Mouse (Mus musculus): ENCODE results near the gene Tbcd.

Gene Tbcd

DNA sequence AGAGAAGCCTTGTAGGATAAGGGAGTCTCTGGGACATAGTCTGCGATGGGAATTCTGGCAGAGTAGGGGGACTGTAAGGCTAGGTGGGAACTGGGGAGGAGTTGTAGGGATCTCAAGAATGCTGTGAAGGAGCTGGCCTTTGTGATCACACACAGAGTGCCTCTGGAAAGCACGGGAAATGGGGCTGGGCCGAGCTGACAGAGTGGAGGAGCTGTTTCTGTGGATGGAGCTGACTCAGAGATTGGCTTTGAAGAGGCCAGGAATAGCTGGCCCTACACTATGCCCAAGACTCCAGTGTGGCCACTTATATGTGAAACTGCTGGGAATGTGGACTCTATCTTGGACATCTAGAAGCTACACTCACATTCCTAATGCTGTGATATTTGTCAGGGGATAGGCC lies 84.8 kb downstream of the Tbcd start:
- DNase-seq (ENCODE audit: low spot score), result no peak

DNA sequence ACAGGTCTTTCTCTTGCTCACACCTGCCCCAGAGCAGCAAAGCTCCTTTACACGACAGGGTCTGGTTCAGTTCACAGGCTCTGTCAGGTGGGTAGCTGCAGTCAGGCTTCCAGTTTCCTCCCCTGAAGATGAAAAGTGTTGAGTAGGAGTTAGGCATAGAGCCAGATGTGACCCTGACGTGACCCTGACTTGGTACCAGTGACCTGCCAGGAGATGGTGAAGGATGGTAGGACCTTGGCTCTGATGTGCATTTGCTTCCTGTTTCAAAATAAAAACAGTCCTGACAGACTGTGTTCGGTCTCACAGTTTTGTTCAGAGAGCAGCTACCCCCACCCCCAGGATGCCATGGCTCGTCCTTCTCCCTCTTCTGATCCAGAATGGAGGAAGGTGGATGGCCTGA lies 90.7 kb downstream of the Tbcd start:
- no peak for DNase-seq (ENCODE audit: low spot score)

DNA sequence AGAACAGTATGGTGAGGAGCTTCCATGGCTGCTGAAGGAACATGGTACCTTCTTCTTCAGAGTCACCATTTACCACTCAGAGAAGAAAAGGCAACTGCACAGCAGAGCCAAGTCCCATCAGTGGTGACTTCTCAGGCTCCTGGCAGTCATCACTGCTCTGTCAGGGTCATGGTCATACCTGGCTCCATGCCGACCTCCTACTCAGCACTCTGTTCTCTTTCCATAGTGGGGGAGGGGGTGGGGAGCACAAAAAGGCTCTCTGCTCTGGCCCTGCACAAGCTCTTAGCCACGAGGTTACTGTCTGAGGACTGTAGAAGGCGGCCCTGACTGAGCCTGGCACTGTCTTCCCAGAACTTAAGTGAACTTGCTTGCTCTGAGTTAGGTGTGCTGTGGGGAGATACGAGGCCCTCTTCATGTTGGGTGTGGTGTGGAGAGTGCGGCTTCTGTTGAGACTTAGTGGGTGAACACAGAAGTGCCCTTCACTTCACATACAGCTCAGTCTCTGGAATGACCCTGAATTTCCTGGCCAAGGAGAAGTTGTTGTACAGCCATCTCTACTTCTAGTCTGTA lies 91.6 kb downstream of the Tbcd start:
- no peak for DNase-seq (ENCODE audit: low spot score)

DNA sequence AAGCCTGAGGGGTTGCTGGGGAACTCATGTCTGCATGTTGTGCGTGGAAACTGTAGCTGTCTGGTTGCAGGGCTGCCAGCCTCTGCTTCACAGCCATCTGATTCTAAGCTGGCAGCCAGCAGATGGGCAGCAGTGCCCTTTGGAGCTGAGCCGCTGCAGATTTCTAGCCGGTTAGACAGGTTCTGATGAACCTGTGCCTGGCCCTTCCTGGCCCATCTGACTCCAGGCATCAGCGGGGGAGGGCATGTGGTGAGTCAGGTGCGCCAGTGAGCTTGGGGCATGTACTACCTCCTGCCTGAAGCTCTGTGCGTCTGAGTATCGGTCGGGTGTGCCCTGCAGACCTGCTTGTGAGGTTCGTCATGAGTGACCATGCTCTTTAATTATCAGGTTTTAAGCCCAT lies 92.2 kb downstream of the Tbcd start:
- no peak for DNase-seq (ENCODE audit: low spot score)

DNA sequence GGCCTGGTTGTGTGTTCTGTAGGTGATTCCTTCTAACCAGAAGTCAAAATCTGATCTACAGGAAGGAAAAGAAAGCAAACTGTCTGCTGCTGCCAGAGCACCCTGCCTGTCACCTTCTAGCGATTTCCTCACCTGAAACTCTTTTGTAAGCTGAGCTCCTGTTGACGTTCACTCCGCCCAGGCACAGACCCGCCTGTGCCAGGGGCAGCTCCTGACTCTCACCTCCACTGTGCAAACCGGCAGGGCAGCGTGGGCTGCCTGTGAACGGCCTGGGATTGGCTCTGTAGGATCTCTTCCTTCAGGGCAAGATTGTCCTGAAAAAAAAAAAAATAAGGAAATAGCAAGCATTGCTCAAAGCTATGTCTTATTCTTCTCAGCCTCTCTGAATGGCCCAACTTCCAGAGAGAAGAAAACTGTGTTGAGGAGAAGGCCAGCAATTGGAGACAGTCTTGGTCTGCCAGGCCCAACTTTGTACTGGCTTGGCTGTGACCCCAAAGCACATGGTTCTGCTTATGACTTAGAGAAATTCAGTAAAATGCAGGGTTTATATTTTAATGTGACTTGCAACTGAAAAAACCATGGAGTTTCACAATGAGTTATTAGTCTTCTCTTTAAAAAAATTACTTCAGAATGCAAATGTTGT lies 93.1 kb downstream of the Tbcd start:
- no peak for DNase-seq (ENCODE audit: low spot score)

DNA sequence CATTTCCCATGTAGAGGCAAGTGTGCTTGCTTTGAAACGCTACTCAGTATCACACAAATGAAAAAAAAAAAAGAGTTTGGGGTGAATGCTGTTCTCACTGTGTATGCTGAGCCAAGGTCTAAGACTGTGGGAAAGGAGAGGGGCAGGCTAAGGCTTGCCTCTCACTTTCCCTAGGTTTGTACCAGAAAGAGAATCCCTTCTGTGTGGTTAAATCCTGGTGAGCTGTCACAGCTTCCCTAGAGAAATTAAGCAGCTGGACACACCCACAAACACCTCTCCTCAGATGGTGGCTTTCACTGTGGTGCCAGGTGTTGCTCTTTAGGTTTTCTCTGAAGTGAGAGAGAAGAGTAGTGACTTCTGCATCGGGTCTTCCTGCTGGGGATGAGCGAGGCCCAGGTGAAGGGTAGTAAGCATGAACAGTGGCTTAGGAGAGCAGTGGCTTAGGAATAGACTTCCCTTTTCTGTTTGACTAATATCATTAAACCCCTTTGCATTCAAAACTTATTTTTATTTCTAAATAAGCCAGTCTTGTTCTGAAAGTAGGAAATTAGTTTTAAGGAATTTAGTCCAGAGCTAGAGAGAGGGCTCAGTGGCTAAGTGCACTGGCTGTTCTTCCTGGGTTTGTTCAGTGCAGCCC lies 93.8 kb downstream of the Tbcd start:
- DNase-seq (ENCODE audit: low spot score), result no peak

DNA sequence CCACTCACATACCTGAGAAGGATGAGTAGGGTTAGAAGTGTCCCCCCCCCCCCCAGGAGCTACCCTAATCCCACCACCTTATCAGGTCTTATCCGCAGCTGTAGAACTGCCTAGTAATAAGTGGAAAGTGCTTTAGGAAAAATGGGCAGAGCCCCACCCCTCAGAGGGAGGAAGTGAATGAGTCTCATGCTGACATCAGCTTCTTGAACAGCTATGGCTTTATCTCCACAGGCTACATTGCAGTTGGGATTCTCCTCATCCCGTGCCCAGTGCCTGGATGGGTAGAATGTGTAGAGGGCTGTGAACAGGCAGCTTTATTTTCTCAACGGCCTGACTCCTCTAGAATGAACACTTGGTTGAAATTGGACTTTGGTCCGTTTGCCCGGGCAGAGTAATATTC lies 95.5 kb downstream of the Tbcd start:
- no peak for DNase-seq (ENCODE audit: low spot score)

DNA sequence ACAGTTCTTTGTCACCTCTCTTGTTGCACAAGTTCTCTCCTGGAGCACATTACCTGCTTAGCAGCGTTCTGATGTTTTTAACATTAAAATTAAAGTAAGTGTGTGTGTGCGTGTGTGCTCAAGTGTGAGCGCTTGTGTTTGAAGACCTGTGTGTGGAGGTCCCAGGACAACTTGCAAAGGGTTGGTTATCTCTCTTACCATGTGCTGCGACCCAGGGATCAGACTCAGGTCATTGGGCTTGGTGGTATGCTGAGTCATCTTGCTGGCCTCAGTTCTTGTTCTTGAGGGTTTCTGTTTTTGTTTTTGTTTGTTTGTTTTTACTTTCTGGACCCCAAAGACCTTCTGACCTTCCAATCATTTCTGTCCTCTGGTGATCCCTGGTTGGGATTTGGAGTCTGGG lies 96.2 kb downstream of the Tbcd start:
- peak; percentile 32 for DNase-seq (ENCODE audit: low spot score)

DNA sequence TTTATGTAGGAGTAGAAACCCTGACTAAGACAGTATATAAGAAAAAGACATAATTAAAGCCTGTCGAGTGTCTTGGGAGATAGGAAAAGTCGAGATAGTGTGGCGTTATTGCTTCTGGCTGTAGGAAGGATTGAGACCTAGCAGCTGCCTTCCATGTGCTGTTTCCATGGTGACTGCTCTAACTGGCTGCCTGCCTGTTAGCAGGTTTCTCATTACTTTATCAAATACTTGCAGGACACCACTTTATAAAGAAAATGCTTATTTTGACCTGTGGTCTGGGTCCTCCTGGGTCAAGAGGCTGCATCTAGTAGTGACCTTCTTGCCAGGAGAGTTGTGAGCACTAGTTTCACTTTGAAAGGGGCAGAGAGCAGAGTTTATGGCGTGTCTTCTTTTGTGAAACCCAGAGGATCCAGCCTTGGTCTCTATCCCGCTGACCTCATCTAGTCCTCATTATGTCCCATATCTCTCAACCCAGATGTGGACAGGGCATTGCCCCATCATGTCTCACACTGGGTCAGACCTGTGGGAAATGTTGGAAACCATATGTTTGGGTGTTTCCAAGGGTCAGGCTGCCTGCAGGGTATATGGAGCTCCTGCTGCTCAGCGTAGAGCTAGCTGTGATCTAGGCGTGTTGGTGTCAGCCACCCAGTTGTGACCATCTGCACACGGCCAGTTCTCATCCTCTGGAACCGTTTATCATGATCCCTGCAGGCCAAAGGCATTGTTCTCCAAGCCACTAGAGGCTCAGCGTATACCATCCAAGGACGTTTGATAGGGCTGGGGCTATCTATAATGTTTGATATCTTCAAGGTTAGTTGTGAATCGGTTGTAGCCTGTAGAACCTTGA lies 97.5 kb downstream of the Tbcd start:
- DNase-seq (ENCODE audit: low spot score), result no peak

DNA sequence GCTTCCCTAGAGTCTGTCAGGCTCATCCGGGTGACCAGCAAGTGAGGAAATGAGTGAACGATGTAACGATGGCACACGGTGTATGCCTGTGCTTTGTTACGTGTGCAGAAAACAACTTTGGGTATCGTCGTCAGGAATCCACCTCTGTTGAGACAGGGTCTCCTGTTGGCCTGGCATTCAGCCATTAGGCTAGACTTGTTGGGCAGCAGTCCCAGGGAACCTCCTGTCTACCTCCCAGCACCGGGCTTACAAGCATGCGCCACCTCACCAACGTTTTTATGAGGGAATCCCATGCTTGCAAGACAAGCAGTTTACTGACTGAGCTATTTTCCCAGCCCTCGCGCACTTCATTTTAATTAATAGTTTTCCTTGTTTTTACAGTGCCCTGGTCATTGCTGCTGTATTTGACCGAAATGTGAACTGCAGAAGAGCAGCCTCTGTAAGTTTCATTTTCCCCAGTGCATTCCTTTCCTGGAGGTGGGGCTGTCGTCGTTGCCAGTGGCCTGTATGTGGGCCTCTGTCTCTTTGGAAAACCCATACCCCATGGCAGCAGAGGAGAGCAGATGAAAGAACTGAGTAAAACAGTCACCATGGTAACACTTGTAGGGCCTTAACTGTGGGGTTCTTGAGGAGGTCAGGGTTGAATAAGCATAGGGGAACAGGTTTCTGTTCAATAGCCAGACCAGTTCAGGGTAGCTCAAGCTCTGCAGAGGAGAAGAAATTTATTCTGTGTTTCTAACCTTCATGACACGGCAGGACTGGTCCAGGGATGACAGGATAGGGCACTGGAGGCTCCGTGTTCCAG lies 98.3 kb downstream of the Tbcd start:
- no peak for DNase-seq (ENCODE audit: low spot score)

DNA sequence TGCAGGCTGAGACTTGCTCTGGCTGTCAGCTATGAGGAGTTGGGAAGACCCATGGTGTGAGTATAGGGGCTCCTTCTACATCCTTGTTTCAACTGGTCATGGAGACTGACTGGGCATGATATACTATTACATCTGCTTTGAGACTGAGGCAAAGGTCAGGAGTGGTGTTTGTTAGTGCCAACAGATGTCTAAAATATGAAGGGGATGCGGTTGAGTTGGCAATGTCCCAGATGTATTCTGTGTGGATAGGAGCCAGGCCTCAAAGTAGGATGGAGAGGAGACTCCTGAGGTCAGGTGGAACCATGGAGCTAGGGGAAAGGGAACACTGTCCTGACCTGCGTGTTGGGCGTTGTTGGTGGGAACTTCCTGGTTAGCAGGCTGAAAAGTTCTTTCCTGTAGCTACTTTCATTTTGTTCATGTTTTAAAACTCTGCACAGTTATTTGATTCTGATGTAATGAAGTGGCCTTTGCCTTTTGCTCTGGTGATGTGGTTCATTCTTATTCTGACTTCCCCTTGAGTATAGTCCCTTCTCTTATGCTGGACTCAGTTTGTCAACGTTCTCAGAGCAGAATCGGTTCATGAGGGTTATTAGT lies 99.6 kb downstream of the Tbcd start:
- DNase-seq (ENCODE audit: low spot score), result no peak

DNA sequence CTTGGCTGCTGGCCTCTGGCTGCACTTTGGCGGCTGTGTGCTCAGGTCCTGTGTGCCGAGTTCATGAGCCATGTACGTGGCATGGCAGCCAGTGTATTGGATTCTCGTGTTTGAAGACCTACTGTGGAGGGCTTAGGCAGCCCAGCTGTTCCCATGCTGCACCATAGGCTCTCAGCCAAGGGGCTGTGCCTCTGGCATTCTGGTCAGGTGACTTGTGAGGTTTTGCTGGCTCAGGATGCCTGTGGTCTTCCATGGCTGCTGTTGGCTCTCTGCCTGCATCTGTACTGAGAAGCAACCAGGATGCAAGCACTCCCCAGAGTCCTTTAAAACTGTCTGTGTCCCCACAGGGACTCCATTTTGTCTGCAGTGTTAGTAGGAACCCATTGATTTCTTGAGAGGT lies 100.4 kb downstream of the Tbcd start:
- DNase-seq (ENCODE audit: low spot score), result no peak

DNA sequence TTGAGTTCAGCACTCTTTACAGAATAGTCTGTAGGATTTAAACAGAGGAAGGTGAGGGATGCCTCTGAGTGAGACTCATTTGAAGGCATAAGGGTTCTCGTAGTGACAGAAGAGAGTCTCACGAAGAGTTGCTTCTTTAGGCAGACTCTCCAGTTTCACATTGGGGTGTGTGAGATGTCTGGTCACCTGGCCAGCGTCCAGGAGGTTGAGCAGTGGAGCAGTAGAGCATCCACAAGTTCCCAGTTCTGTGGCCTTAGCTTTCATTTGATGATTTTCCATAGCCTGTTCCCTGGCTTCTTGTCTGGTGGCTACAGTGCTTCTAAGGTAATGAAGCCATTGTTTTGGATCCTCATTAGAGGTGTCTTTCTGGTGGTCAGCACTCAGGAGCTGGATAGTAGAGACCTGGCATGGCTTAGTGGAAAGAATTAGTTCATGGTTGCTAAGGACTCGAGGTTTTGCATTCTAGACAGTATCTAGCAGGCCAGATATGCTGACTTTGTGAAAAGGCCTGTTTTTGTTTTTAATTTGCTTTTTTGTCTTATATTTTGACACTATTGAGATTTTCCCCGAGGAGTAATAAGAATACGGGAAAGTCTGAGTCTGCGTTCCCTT lies 101.2 kb downstream of the Tbcd start:
- no peak for DNase-seq (ENCODE audit: low spot score)

DNA sequence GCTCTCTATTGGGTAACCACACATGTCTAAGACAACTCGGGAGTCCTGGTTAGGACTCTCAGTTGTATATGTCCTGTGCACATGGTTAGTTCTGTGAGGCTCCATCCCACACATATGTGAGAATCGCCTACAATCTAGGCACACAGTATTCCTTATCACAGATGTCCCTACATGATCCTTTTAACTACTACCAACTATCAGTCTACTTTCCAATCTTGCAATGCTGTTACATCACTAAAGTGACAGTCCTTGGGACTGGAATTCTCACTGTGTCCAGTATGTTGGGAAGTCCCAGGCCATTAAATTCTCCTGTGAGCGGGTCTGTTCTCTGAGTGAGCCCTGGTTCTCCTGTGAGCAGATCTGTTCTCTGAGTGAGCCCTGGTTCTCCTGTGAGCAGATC lies 101.7 kb downstream of the Tbcd start:
- no peak for DNase-seq (ENCODE audit: low spot score)

DNA sequence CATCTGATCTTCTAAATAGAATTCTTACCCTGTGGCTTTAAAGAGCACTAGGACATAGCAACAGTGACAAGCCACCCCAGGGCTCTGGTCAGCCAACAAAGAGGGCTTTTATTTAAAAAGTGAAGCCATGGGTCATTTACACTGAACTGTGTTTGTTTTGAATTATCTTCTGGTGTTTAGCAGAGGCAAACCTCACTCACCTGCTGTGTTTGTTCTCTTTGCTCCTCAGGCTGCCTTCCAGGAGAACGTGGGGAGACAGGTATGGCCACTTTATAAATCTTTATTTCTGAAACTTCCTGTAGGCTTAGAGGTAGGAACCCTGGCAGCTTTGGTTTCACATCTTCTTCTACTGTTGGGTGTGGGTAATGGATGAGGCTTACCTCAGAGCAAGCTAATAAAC lies 105.0 kb downstream of the Tbcd start:
- DNase-seq (ENCODE audit: low spot score), result no peak

DNA sequence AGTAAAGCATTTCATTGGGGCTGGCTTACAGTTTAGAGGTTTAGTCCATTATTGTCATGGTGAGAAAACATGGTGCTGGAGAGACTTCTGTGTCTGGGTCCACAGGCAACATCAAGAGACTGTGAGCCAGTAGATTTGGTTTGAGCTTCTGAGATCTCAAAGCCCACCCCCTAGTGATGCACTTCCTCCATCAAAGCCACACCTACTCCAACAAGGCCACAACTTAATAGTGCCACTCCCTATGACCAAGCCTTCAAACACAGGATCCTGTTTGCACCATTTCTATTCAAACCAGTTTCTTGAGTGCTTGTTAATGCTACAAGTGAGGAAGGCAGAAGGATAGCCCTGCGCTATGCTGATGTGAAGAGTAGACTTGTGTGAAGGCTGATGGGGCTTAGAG lies 106.2 kb downstream of the Tbcd start:
- DNase-seq (ENCODE audit: low spot score), result no peak

DNA sequence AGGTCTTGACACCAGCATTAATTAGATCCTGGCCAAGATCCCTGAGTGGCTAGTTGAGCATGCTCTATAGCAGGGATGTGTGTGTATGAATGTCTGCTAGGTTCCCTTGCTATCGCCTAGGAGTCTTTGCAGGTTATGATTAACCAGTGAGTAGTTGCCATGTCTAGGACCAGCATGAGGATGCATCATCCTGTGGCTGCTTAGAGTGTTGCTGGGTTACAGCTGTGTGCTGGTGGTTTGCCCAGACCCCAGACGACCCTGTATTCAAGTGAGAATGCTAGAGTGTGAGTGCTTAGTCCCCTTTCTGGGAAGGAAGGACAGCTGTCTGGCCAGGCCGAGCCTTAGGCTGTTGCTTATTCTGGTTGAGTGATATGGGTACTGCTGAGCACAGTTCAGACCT lies 106.8 kb downstream of the Tbcd start:
- no peak for DNase-seq (ENCODE audit: low spot score)

DNA sequence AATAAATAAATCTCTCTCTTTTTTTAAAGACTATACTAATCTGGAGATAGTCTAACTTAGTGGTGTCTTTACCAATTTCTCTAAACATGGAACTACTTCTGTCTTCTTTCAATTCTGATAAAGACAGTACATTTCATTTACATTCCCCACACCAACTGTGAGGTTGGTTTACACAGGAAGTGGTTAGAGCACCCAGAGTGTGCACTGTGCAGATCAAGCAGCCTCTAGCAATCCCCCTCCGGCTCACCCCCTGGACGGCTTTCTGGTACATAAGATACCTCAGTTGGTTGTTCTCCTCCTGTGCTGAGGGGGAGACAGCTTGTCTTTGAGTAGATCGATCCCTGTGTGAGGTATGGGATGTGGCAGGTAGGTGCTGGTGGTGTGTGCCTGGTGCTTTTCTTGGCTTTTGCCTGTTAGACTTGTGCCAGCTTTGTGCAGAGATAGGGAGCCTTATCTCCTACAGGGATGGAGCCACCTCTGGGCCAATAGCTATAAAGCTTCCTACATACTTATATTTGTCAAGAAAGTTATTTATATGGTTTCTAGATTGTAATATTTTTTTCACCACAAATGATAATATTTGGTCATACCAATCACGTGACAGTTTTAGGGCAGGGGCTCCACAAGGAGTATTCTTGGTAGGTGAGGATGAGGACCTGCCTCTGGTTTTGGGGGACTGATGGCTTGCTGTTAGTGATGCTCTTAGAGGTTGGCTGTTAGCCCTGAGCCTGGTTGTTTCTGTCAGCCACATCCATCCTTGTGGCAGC lies 108.0 kb downstream of the Tbcd start:
- DNase-seq (ENCODE audit: low spot score), result no peak

DNA sequence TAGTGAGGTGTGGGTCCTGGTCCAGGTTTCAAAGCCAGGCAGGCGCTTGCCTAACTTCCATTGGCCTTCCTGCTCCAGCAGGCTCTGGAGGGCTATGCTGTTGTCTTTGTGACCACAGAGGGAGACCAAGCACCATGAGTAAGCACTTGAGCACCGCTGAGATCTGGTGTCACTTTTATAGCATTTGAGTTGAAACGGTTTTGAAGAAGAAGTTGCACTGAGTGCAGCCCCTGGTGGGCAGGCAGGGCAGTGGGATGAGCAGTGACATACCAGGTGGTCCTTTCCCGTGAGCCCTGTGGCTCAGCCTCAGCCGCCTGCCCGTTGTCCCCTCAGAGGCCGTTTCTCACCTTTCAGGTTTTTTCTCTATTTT lies 108.5 kb downstream of the Tbcd start:
- no peak for DNase-seq (ENCODE audit: low spot score)

DNA sequence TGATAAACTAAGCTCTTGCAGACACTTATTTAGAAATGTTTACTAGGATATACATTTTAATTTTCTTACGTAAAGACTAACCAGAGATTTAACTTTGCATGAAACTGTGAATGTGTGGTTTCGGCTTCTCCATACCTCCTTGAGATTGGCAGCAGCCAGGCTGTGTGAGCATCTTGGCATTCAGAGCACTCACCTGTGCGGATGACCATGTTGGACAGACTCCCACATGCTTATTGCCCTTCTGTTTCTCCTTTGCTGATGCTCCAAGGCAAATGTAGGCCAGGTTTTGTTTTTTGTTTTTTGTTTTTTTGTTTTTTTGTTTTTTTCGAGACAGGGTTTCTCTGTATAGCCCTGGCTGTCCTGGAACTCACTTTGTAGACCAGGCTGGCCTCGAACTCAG lies 111.6 kb downstream of the Tbcd start:
- DNase-seq (ENCODE audit: low spot score), result no peak

DNA sequence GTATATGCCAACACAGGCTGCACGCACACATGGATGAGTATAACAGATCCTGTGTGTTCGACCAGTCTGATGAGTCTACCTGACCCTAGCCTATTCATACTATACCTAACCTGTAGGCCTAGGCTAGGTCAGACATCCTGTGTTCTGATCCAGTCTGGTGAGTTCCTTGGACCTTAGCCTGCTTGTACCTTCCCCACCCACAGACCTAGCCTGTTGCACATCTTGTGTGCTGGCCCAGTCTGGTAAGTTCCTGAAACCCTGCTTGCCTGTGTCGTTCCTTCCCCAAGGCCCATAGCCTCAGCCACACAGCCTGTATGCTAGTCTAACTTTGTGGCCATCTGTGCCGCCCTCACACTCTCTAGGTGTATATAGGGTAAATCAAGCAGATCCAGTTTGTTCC lies 112.5 kb downstream of the Tbcd start:
- no peak for DNase-seq (ENCODE audit: low spot score)
